Mouse (Mus musculus): ENCODE results near the gene Cln6. TPM values are rescaled to one million over a fixed set of nuclear protein-coding genes. Genes with fewer than 3 reads are reported as not detected.
"Not testable (repeated sequence)": the region's sequence is repeated elsewhere in the genome, so short reads cannot be mapped to it uniquely, and the experiment has no call there.

Cln6 gene
- polyA plus RNA-seq, 1 experiment from 2014 or later = 12.6 TPM

GRCm38 (mm10) chr9:62860102-62860501 is 21.5 kb downstream of the Cln6 start:
- H3K4me1 ChIP-seq (replicated peaks) = peaks cover 28% of the 10 kb centered on the region
- H3K4me3 ChIP-seq; H3K9me3 ChIP-seq; DNase-seq (ENCODE audit: low spot score); H3K27ac ChIP-seq; H3K27me3 ChIP-seq (ENCODE audit: insufficient read depth, poor library complexity, severe bottlenecking); H3K36me3 ChIP-seq: not testable (repeated sequence)
- WGBS = 60% methylated on average over 7 of the region's 7 CpGs

- no peaks in the 10 kb centered on the region for H3K9me3 ChIP-seq
- no peak for DNase-seq (ENCODE audit: low spot score)
- peaks cover 28% of the 10 kb centered on the region for H3K4me1 ChIP-seq (replicated peaks)
- no peak overlapping the region for H3K4me3 ChIP-seq
- no peaks in the 10 kb centered on the region for H3K36me3 ChIP-seq
- H3K27me3 ChIP-seq (ENCODE audit: insufficient read depth, poor library complexity, severe bottlenecking) = no peaks in the 10 kb centered on the region
- 72% methylated on average over 4 of the region's 4 CpGs for WGBS
- no peak overlapping the region for H3K27ac ChIP-seq
These were observed 22.3 kb downstream of the Cln6 start for GRCm38 (mm10) chr9:62860866-62861265.

- not testable (repeated sequence) for H3K27ac ChIP-seq, H3K9me3 ChIP-seq
- WGBS = 95% methylated on average over 4 of the region's 4 CpGs
These were observed 30.7 kb downstream of the Cln6 start for GRCm38 (mm10) chr9:62869236-62869635.

GRCm38 (mm10) chr9:62870728-62871127 is 32.1 kb downstream of the Cln6 start:
- H3K4me1 ChIP-seq (replicated peaks) = peaks cover 10% of the 10 kb centered on the region; the same call in 1 of the 2 replicates
- no peaks in the 10 kb centered on the region for H3K27me3 ChIP-seq (ENCODE audit: insufficient read depth, poor library complexity, severe bottlenecking)
- DNase-seq (ENCODE audit: low spot score) = no peak

More at GRCm38 (mm10) chr9:62869236-62869635, 30.7 kb downstream of the Cln6 start:
- H3K27me3 ChIP-seq (ENCODE audit: insufficient read depth, poor library complexity, severe bottlenecking); H3K36me3 ChIP-seq; H3K4me1 ChIP-seq (replicated peaks); H3K4me3 ChIP-seq; DNase-seq (ENCODE audit: low spot score): not testable (repeated sequence)

GRCm38 (mm10) chr9:62876966-62877616 is 38.5 kb downstream of the Cln6 start:
- no peaks in the 10 kb centered on the region for H3K9me3 ChIP-seq
- no peaks in the 10 kb centered on the region for H3K4me1 ChIP-seq (replicated peaks)
- no peak overlapping the region for H3K27ac ChIP-seq
- WGBS = 88% methylated on average over 7 of the region's 7 CpGs
- peaks cover 22% of the 10 kb centered on the region for H3K36me3 ChIP-seq
- no peak overlapping the region for H3K4me3 ChIP-seq
- no peaks in the 10 kb centered on the region for H3K27me3 ChIP-seq (ENCODE audit: insufficient read depth, poor library complexity, severe bottlenecking)
- no peak for DNase-seq (ENCODE audit: low spot score)

More at GRCm38 (mm10) chr9:62870728-62871127, 32.1 kb downstream of the Cln6 start:
- Histone ChIP-seq H3K9me3 (no peaks in the 10 kb centered on the region), H3K27ac (no peak overlapping the region), H3K36me3 (no peaks in the 10 kb centered on the region), H3K4me3 (no peak overlapping the region)

- 87% methylated on average over 2 of the region's 2 CpGs for WGBS
- DNase-seq (ENCODE audit: low spot score) = no peak
- Histone ChIP-seq H3K4me1 (replicated peaks) (no peaks in the 10 kb centered on the region), H3K4me3 (no peak overlapping the region), H3K27me3 (ENCODE audit: insufficient read depth, poor library complexity, severe bottlenecking) (no peaks in the 10 kb centered on the region), H3K27ac (no peak overlapping the region), H3K9me3 (no peaks in the 10 kb centered on the region), H3K36me3 (peaks cover 29% of the 10 kb centered on the region)
These were observed 39.2 kb downstream of the Cln6 start for GRCm38 (mm10) chr9:62877825-62878224.

- Histone ChIP-seq H3K36me3 (peaks cover 63% of the 10 kb centered on the region), H3K4me1 (replicated peaks) (no peaks in the 10 kb centered on the region), H3K27ac (no peak overlapping the region), H3K4me3 (no peak overlapping the region), H3K9me3 (no peaks in the 10 kb centered on the region), H3K27me3 (ENCODE audit: insufficient read depth, poor library complexity, severe bottlenecking) (no peaks in the 10 kb centered on the region)
- WGBS = 85% methylated on average over 12 of the region's 12 CpGs
- DNase-seq (ENCODE audit: low spot score) = no peak
These were observed 43.3 kb downstream of the Cln6 start for GRCm38 (mm10) chr9:62881871-62882270.

- Histone ChIP-seq H3K27me3 (ENCODE audit: insufficient read depth, poor library complexity, severe bottlenecking) (no peaks in the 10 kb centered on the region), H3K27ac (no peak overlapping the region), H3K9me3 (no peaks in the 10 kb centered on the region), H3K4me3 (no peak overlapping the region), H3K36me3 (peaks cover 76% of the 10 kb centered on the region), H3K4me1 (replicated peaks) (no peaks in the 10 kb centered on the region)
- no peak for DNase-seq (ENCODE audit: low spot score)
- 94% methylated on average over 1 of the region's 1 CpGs for WGBS
These were observed 55.9 kb downstream of the Cln6 start for GRCm38 (mm10) chr9:62894486-62894885.

Other genes with a start within 250 kb of the Cln6 start
- 2.3 and 3.0 TPM in 2 replicates for gene Itga11, start 161.0 kb upstream of the Cln6 start, polyA plus RNA-seq (2016; fragmentation: Nextera tagmentation; extraction: Ambion mirVana)
- gene Fem1b, start 26.9 kb upstream of the Cln6 start, polyA plus RNA-seq (2016; fragmentation: Nextera tagmentation; extraction: Ambion mirVana) = 30.0 and 32.2 TPM in 2 replicates
- gene Calml4, start 19.3 kb downstream of the Cln6 start, polyA plus RNA-seq (2016; fragmentation: Nextera tagmentation; extraction: Ambion mirVana) = 0.71 and 6.4 TPM in 2 replicates
- 56.7 and 57.4 TPM in 2 replicates for gene Pias1, start 149.1 kb downstream of the Cln6 start, polyA plus RNA-seq (2016; fragmentation: Nextera tagmentation; extraction: Ambion mirVana)

All from hindbrain, embryonic 10.5 days (tissue).